Mouse (Mus musculus): ENCODE results near the gene Radil.

The Radil gene

DNA sequence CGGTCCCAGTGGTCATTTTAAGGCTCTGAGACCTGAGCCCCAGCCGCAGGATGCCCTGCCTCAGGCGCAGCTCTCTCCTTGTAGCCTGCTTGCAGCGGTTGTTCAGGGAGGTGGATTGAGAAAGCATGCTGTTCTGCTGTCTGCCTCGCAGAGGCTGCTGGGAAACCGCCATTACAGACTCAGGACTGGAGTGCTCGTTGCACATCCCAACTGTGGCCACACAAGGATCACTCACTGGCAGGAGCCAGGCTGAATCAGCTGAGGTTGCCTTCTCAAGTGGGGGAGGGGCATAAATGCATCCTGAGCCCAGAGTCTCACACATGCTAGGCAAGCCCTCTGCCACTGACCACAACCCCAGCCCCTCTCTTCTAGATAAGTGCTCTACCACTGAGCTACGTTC, 105.2 kb downstream of the Radil start:
- no peak for DNase-seq (ENCODE audit: low spot score)

DNA sequence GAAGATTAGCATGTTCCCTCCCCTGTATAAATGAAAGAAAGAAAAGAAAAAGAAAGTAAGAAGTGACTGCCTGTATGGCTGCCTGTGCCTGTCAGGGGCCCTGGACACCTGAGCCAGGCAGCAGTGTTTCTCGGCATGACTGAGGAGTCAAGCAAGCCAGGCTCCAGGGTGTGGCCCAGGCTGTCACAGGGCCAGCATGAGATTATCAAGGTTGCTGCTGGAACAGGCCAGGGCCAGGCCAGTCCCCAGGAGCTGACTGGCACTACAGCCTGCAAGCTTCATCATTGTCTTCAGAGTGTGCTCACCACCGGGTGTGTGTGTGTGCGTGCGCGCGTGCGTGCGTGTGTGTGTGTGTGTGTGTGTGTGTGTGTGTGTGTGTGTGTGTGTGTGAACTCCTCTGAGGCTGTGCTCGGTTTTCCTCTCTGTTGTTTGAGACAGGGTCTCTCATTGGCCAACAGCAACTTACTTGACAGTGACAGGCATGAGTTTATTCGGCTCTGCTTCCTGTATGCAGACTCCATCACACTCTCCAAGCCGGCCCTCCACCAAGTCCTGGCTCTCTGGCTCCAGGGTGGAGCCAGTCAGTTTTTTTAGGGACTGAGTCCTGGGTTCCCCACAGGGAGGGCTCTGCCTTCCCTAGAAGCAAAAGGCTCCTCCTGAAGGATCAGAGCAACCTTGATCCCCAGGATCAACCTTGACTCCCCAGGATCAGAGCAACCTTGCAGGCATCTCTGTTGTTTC, 105.9 kb downstream of the Radil start:
- DNase-seq (ENCODE audit: low spot score) = no peak

DNA sequence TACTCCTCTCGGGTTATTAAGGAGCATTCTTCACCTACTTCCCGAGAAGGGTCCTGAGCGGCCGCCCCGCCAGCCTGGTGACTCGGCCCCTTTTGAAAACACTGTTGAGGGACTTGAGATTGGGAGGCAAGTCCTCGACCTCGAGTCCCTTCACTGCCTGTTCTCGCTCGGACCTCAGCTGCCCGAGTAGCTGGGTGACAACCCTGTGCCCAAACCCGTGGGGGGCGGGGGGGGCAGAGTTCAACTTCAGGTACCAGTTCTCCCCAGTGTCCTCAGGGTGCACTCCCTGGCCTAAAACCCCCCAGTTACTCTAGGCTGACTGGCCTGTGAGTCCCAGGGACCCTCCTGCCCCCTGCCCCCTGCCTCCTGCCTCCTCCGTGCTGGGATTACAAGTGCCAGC, 106.9 kb downstream of the Radil start:
- DNase-seq (ENCODE audit: low spot score) = no peak

DNA sequence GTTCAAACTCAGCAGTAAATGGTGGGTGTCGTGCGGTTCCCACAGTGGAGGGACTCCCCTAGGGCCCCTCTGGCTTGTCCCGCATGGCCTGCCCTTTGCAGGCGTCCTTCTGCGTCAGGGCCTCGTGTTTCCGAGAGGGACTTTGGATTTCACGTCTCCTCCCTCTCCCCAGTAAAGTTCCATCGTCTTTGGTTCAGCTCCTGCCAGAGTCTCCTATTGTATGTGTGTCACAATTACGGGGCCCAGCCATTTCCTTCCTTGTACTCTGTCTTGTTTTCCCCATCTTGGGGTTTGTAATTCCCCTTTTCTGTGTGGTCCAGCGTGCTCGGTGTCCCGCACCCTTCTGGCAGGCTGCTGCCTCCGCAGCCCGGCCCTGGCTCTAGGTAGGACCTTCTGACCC, 107.4 kb downstream of the Radil start:
- no peak for DNase-seq (ENCODE audit: low spot score)

DNA sequence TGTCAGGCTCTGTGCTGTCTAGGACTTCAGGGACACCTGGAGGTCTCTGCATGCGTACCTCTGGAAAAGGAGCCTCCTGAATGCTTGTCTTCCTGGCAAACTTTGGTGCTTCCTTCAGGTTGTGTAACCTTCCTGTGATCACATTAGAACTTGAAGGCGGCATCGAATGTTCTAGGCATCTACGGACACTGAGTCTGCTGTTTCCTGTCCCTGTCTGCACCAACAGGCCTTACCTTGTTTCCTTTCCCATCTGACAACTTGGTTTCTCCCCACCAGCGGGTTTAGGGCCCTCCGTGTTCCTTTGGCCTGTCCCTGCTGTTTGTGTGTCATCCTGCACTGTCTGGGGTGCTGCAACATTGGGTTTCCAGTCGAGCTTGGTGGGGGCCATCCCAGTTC, 108.9 kb downstream of the Radil start:
- DNase-seq (ENCODE audit: low spot score) = no peak

DNA sequence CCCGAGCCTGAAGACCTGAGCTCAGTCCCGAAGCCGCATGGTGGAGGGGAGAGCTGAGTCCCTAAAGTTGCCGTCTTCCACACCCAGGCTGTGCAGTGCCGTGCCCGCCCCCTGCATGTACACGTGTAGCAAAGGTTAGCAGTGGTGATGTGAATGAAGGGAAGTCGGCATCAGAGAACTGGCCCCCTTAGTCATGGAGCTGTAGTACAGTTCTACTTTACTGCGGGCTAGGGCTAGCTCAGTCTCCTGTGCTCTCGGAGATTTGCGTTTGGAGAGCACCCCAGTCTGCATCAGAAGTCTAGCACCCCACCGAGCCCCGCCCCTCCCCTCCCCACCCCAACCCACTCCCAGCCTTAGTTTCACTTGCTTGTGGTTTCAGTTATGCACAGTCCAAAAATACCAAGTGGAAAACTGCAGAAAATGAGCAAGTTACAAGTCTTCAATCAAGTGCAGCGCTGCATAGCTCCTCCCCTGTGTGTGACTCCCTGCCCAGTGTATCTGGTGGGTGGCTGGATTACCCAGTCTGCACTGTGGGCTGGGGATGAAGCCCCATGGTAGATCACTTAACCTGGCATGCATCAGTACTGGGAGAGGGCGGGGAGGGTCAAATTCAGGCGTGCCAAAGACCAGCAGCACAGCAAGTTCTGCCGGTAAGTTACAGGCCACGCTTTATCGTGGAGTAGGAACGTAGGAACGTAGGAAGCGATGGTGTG, 109.4 kb downstream of the Radil start:
- DNase-seq (ENCODE audit: low spot score) = no peak

DNA sequence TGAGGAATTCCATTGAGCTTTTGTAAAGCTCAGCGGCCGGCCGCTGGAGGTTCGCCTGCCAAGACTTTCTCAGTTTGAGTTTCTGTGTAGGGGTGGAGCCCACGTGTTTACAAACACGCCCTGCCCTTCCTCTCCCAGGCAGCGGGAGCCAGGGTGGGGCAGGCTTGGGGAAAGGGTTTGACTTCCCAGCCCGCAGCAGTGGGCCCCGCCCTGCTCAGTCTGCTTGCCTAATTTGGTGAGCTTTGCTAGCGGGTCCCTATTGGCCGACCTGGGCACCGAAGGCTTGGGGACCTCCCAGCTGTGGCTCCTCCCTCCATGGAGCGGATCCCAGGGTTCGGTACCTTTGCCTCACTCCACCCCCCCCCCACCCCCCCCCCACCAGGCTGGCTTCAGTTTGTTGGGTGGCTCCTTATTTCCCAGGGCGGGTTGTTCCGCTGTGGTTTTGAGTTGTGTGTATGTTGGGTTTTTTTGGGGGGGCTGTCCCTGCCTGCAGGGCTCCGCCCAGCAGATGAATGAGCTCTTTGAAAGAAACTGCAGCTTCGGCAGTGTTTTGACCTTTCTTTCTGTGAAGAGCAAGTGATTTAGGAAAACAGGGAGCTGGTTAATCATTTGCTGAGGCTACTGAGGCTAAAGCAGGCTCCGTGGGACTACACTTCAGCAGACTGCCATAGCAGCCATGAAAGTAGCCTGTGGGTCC, 110.3 kb downstream of the Radil start:
- DNase-seq (ENCODE audit: low spot score) = peak; percentile 80

DNA sequence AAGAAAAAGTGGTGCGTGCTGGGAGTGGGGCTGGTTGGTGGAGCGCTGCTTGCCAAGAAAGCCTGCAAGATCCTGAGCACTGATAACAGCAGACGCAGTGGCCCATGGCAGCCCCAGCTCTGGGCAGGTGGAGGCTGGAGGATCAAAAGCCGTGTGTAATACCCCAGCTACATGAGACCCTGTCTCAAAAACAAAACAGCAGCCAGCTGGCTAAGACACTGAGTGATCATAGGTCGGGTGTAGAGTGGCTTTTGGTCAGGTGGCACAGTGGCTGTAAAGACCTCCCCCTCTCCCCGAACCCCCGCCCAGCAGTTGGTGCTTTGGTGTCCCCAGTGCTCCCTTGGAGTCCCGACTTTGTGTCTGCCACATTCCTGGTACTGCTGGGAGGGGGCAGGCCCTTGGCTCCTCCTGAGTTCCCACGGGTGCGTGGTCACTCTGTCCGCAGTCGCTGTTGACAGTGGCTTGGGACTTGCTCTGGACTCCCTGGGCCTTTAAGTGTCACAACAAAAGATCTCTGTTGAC, 110.9 kb downstream of the Radil start:
- DNase-seq (ENCODE audit: low spot score) = no peak

DNA sequence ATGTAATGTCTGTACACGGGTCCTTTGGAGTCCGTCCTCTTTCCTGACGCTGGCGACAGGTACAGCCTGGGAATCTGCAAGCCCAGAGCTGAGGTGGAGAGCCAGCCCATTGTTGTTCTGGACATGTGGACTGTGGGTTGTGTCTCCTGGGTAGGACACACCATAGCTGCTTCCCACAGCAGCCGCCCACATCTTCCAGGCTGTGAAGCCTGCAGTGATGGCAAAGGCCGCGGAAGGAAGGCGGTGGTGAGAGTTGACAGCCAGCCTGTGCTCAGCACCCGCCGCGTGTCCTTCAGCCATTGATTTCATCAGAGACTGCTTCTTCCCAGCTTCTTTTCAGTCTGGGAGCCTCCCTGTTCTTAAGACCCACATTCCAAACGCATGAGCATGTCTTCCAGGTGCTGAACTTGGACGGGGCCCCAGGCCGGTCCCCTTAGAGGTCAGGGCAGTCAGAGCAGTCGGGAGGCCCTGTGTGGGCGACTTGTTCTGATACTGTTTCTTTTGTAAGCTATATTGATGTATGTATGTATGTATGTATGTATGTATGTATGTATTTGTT, 112.4 kb downstream of the Radil start:
- no peak for DNase-seq (ENCODE audit: low spot score)

DNA sequence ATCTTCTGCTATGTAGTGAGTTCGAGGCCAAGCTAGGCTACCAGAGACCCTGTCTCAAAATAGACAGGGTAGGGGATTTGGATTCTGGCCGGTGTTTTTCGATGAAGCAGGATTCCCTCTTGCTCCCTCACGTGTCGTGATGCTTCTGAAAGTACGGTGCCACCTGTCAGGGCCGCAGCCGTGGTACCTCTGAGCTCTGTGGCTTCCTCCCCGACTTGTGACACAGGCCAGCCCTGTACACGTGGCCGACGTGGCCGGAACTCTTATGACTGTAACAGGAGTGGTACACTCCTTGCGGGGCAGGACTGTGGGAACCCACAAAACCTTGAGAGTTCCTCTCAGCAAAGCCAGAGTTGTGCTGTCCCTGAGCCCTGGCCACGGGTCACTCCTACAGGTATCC, 115.2 kb downstream of the Radil start:
- DNase-seq (ENCODE audit: low spot score) = no peak

Measured in urinary bladder, postnatal 25 days (tissue).